Mouse (Mus musculus) embryonic facial prominence, embryonic 11.5 days (tissue): ENCODE measurements around the gene Mfsd9. TPM values are rescaled to one million over a fixed set of nuclear protein-coding genes. Genes with fewer than 3 reads are reported as not detected.
"Not testable (repeated sequence)": the region's sequence is repeated elsewhere in the genome, so short reads cannot be mapped to it uniquely, and the experiment has no call there.

ENCODE experiments used
- ATAC-seq: fragments of 200-750 bp; cut with Nextera tagmentation; replicated peaks from 2 replicates; pipeline ENCODE4 v1.8.0; 2017; ENCODE audit warnings: low read depth; ENCODE audit not compliant: insufficient number of reproducible peaks, low FRiP score, low TSS enrichment
- DNase-seq: peaks from one replicate; pipeline ENCODE4 v3.0.0-alpha.2; 2015; ENCODE audit warnings: low spot score
- H3K27ac ChIP-seq: fragments of 300-500 bp; sonication (generic); replicated peaks from 2 replicates; pipeline ENCODE4 v1.5.1; 2014; ENCODE audit warnings: mild to moderate bottlenecking, low read depth, low read length, control low read depth
- H3K27me3 ChIP-seq: fragments of 300-500 bp; sonication (generic); 2 replicates; pipeline ENCODE4 v1.6.1; 2014; ENCODE audit warnings: mild to moderate bottlenecking, low read length, moderate library complexity, mixed read lengths; ENCODE audit not compliant: control insufficient read depth, insufficient read depth
- H3K36me3 ChIP-seq: fragments of 300-500 bp; sonication (generic); replicated peaks from 2 replicates; pipeline ENCODE4 v1.6.1; 2014; ENCODE audit warnings: low read depth, mild to moderate bottlenecking, low read length, moderate library complexity, mixed read lengths; ENCODE audit not compliant: control insufficient read depth, insufficient read depth
- H3K4me1 ChIP-seq: fragments of 300-500 bp; sonication (generic); 2 replicates; pipeline ENCODE4 v1.6.1; 2014; ENCODE audit warnings: low read length, mixed read lengths; ENCODE audit not compliant: control insufficient read depth, insufficient read depth
- H3K4me2 ChIP-seq: fragments of 300-500 bp; sonication (generic); 2 replicates; pipeline ENCODE4 v1.6.1; 2014; ENCODE audit warnings: low read depth, mild to moderate bottlenecking, control low read depth, low read length, moderate library complexity
- H3K4me3 ChIP-seq: fragments of 300-500 bp; sonication (generic); 2 replicates; pipeline ENCODE4 v1.5.1; 2014; ENCODE audit warnings: low read depth, low read length, control low read depth
- H3K9ac ChIP-seq: fragments of 300-500 bp; sonication (generic); replicated peaks from 2 replicates; pipeline ENCODE4 v1.6.1; 2014; ENCODE audit warnings: mild to moderate bottlenecking, control low read depth, low read length
- H3K9me3 ChIP-seq: fragments of 300-500 bp; sonication (generic); replicated peaks from 2 replicates; pipeline ENCODE4 v1.6.1; 2016; ENCODE audit warnings: mild to moderate bottlenecking, low read length, inconsistent platforms, mixed read lengths; ENCODE audit not compliant: control insufficient read depth
- WGBS: fragments of 180-500 bp; shearing (Covaris S2); extraction: QIAGEN DNeasy Blood & Tissue Kit; methylation state at CpG from one replicate; pipeline ENCODE4 v1.1.7; 2014; 5-methylcytosine and 5-hydroxymethylcytosine counted together
- polyA plus RNA-seq: library from polyadenylated mRNA; unstranded; fragments of >200 nt; fragmentation: Nextera tagmentation; extraction: Ambion mirVana; gene quantifications from 2 replicates; pipeline ENCODE4 v1.2.1, GENCODE M21; 2014

The Mfsd9 gene
- polyA plus RNA-seq, 1 experiment from 2014 or later = 3.8 TPM

- 93% methylated on average over 15 of the region's 15 CpGs for WGBS
- no peaks in the 10 kb centered on the region for H3K4me1 ChIP-seq
- DNase-seq (no peak), ATAC-seq (no peak)
- no peaks in the 10 kb centered on the region for H3K9me3 ChIP-seq
- no peak overlapping the region for H3K27ac ChIP-seq
- H3K4me3 ChIP-seq = no peak overlapping the region
- no peaks in the 10 kb centered on the region for H3K27me3 ChIP-seq
- H3K9ac ChIP-seq = no peak overlapping the region
- H3K36me3 ChIP-seq = no peaks in the 10 kb centered on the region
- no peak overlapping the region for H3K4me2 ChIP-seq
Observed at GRCm38 (mm10) chr1:40764701-40765275, 25.7 kb downstream of the Mfsd9 start.

DNA sequence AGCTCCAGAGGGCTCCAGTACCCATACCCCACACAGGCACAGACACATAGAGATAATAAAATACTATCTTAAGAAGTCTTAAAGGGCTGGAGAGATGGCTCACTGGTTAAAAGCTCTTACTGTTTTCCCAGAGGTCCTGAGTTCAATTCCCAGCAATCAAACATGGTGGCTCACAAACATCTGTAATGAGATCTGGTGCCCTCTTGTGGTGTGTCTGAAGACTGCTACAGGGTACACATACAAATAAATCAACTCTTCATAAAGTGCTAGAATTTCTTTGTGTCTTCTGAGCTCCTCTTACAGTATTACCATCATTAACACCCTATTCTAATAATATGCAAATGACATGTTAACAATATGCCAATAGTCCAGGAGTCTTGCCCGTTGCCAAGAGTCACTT lies 26.4 kb downstream of the Mfsd9 start:
- no peak overlapping the region for H3K9ac ChIP-seq
- H3K9me3 ChIP-seq = no peaks in the 10 kb centered on the region
- H3K27ac ChIP-seq = no peak overlapping the region
- no peaks in the 10 kb centered on the region for H3K36me3 ChIP-seq
- no peak overlapping the region for H3K4me2 ChIP-seq
- 89% methylated on average over 1 of the region's 1 CpGs for WGBS
- no peak overlapping the region for H3K4me3 ChIP-seq
- no peak for ATAC-seq
- no peak for DNase-seq
- no peaks in the 10 kb centered on the region for H3K27me3 ChIP-seq
- no peaks in the 10 kb centered on the region for H3K4me1 ChIP-seq

DNA sequence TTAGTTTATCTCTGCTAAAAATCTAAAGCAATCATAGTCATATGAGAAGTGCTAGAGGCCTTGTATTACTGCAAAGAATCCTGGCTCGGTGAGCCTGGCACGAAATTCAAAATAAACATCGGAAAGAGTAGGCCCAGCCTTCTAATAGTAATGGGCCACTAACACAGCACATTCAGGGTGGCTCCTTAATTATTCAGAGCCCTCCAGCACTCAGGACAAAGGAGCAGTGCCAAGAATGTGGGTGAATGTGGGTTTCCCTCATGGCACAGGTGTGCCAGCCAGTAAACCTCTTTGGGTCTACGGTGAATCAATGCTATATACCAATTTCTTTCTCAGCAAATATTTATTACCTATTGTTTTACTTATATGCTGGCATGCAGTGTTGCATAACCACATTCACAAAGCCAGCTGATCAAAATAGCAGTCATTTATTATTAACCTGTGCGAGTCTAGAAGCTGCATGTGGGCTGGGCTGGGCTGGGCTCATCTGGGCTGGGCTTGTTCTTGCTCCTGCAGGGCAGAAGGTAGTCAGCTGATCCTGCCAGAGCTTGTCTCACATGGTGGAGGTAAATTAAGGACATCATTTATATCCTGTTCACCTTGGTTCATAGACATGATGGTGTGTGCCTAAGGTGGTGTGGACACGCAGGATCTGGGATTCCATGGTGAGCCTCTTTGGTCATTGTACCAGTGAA lies 30.6 kb downstream of the Mfsd9 start:
- WGBS = 85% methylated on average over 6 of the region's 6 CpGs
- Histone ChIP-seq H3K9ac (no peak overlapping the region), H3K27me3 (no peaks in the 10 kb centered on the region), H3K36me3 (no peaks in the 10 kb centered on the region), H3K4me2 (no peak overlapping the region), H3K4me3 (no peak overlapping the region), H3K4me1 (no peaks in the 10 kb centered on the region), H3K9me3 (no peaks in the 10 kb centered on the region), H3K27ac (no peak overlapping the region)
- no peak for DNase-seq
- ATAC-seq = no peak

DNA sequence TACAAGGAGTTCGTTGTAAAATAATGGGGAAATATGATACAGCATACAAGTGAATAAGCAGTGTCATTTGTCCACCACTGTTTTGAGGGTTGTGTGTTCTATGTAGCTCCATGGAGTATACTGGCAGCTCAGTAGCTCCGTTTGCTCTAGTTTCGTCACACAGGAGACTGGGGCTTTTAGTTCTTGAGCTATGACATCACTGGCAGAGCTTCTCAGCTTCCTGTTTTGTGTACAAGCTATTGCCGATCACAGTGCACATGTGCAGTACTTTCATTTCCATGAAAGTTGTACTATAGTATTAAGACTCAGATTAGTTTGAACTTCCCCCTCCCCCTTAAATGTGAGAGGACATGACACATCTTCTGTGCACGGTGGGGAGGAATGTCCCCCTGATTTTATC lies 44.4 kb downstream of the Mfsd9 start:
- Histone ChIP-seq H3K4me3 (no peak overlapping the region), H3K27ac (no peak overlapping the region), H3K27me3 (no peaks in the 10 kb centered on the region), H3K4me2 (no peak overlapping the region), H3K9ac (no peak overlapping the region), H3K9me3 (no peaks in the 10 kb centered on the region), H3K4me1 (no peaks in the 10 kb centered on the region), H3K36me3 (no peaks in the 10 kb centered on the region)
- WGBS = 83% methylated on average over 5 of the region's 5 CpGs
- DNase-seq = no peak
- ATAC-seq = no peak

DNA sequence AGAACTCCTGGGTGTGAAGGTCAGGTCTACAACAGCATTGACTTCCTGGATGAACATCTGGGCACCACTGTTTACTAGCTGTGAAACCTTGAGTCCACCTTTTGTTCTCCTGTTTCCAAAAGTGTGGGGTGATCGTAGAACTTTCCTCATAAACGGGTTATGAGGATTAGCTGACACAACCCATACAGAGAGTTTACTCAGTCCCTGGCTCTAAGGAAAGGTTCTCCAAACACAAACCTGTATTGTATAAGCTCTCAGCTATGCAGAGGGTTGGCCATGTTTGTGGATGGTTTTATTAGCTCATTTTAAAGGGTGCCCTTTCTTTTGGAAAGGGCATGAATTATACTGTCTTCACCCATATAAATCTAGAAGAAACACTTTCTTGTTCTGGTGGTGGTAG lies 49.7 kb downstream of the Mfsd9 start:
- ATAC-seq = no peak
- H3K36me3 ChIP-seq = no peaks in the 10 kb centered on the region
- H3K9me3 ChIP-seq = no peaks in the 10 kb centered on the region
- DNase-seq = no peak
- H3K27ac ChIP-seq = no peak overlapping the region
- no peak overlapping the region for H3K4me3 ChIP-seq
- WGBS = 74% methylated on average over 2 of the region's 2 CpGs
- no peaks in the 10 kb centered on the region for H3K27me3 ChIP-seq
- H3K4me1 ChIP-seq = no peaks in the 10 kb centered on the region
- no peak overlapping the region for H3K4me2 ChIP-seq
- H3K9ac ChIP-seq = no peak overlapping the region

DNA sequence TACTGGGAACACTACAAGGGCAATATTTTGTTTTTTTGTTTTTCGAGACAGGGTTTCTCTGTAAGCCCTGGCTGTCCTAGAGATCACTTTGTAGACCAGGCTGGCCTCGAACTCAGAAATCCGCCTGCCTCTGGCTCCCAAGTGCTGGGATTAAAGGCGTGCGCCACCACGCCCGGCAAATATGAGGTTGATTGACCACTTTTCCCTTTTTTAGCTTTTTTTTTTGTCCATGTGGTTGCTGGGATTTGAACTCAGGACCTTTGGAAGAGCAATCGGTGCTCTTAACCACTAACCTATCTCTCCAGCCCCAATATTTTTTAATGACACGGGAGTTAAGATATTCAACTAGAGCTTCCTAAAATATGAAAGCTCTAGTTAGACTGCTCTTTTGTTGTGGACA lies 52.2 kb downstream of the Mfsd9 start:
- not testable (repeated sequence) for H3K27ac ChIP-seq, H3K9ac ChIP-seq, H3K27me3 ChIP-seq, H3K4me2 ChIP-seq, H3K4me1 ChIP-seq, H3K4me3 ChIP-seq, ATAC-seq, H3K9me3 ChIP-seq, H3K36me3 ChIP-seq, DNase-seq
- WGBS = 92% methylated on average over 9 of the region's 9 CpGs

DNA sequence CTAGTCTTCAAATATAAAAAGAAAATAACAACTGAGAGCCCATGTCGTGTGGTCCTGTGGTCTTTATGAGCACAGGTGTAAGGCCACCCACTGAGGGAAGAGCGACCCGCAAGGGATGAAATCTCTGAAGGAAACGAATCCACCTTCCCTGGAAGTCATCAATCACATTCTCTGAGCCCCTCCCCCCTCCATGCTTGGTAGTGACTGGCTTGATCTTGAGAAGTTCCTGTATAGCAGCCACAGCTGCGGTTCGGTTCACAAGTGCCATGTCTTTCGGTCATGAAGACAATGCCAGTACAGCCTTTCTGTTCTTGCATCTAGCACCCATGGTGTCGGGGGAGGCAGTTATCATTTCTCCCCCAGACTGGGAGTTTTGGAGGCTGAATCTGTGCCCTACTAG lies 52.8 kb downstream of the Mfsd9 start:
- Histone ChIP-seq H3K9me3 (no peaks in the 10 kb centered on the region), H3K4me2 (no peak overlapping the region), H3K27me3 (no peaks in the 10 kb centered on the region), H3K4me3 (no peak overlapping the region), H3K36me3 (no peaks in the 10 kb centered on the region), H3K4me1 (no peaks in the 10 kb centered on the region), H3K9ac (no peak overlapping the region), H3K27ac (no peak overlapping the region)
- ATAC-seq (no peak), DNase-seq (no peak)
- WGBS = 79% methylated on average over 8 of the region's 8 CpGs

DNA sequence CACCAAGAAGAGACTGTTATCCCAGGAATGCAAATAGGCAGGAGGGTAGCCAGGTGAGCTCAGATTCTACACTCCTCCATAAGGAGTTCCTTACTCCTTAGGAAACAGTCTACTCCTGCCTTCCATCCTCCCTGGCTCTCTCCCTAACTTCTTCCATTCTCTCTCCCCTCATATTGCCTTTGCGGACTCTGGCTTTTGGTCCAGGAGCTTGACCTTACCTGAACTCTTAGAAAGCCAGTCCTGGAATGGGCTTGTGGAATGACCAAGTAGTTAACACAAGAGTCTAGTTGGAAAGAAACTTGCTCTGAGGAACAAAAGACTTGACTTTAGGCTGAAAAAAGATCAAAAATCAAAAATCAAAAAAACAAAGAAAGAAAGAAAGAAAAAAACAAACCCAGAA lies 61.9 kb downstream of the Mfsd9 start:
- Histone ChIP-seq H3K9me3 (no peaks in the 10 kb centered on the region), H3K9ac (no peak overlapping the region), H3K27ac (no peak overlapping the region), H3K4me3 (no peak overlapping the region), H3K4me2 (no peak overlapping the region), H3K27me3 (no peaks in the 10 kb centered on the region), H3K4me1 (no peaks in the 10 kb centered on the region), H3K36me3 (no peaks in the 10 kb centered on the region)
- no peak for DNase-seq
- ATAC-seq = no peak
- WGBS = 92% methylated on average over 1 of the region's 1 CpGs
